Mouse (Mus musculus): Measurements from ENCODE around the gene Rsg1.
A peak's percentile ranks its signal among the peaks of the same experiment; 100 is the strongest.

GRCm38 (mm10) chr4:141257440-141257839, 43.7 kb downstream of the Rsg1 start:
- TF ChIP-seq CTCF (IDR thresholded peaks at IDR 0.05; ENCODE audit: low read depth): peak; percentile 85
- no peak for TF ChIP-seq EP300 (IDR thresholded peaks at IDR 0.05; ENCODE audit: low read depth)
